Mouse (Mus musculus): ENCODE data around the gene Cxcl10. TPM values are rescaled to one million over a fixed set of nuclear protein-coding genes. Genes with fewer than 3 reads are reported as not detected.

Cxcl10 gene
- total RNA-seq, 2 experiments from 2014 or later, result not detected

- no peak for DNase-seq (ENCODE audit: low spot score in 2 of 2)
Observed at GRCm38 (mm10) chr5:92321631-92322400, 26.9 kb downstream of the Cxcl10 start.

GRCm38 (mm10) chr5:92318596-92318995, 30.1 kb downstream of the Cxcl10 start:
- no peak for DNase-seq (ENCODE audit: low spot score in 2 of 2)

GRCm38 (mm10) chr5:92318119-92318518, 30.6 kb downstream of the Cxcl10 start:
- DNase-seq (ENCODE audit: low spot score in 2 of 2), result no peak

- DNase-seq (ENCODE audit: low spot score in 2 of 2), result no peak
Observed at GRCm38 (mm10) chr5:92313776-92314175, 34.9 kb downstream of the Cxcl10 start.

- peak; percentile 92 to 93 for DNase-seq (ENCODE audit: low spot score in 2 of 2)
Observed at GRCm38 (mm10) chr5:92312046-92312715, 36.5 kb downstream of the Cxcl10 start.

- peak; percentile 95 for DNase-seq (ENCODE audit: low spot score in 2 of 2)
Observed at GRCm38 (mm10) chr5:92309681-92310511, 38.8 kb downstream of the Cxcl10 start, which contains the start of gene Sdad1. TSS of gene Sdad1 (minus strand) at chr5:92310479.

- DNase-seq (ENCODE audit: low spot score in 2 of 2), result no peak
Observed at GRCm38 (mm10) chr5:92304291-92304690, 44.4 kb downstream of the Cxcl10 start.

- DNase-seq (ENCODE audit: low spot score in 2 of 2), result no peak
Observed at GRCm38 (mm10) chr5:92302149-92302840, 46.4 kb downstream of the Cxcl10 start.

Other genes starting within 250 kb of the Cxcl10 start
- 10 to 100 TPM; 67.4 to 68.2 TPM for gene Uso1, start 211.0 kb downstream of the Cxcl10 start, total RNA-seq (2021)
- gene U90926, start 133.5 kb downstream of the Cxcl10 start, total RNA-seq (2021), result not detected
- under 1 TPM in 1 of 2 experiments, not detected in 1; 0.40 TPM for gene Ppef2, start 92.6 kb downstream of the Cxcl10 start, total RNA-seq (2021)
- gene Naaa, start 70.7 kb downstream of the Cxcl10 start, total RNA-seq (2021), result 10 to 100 TPM; 28.8 to 32.0 TPM
- gene Sdad1, start 38.4 kb downstream of the Cxcl10 start, total RNA-seq (2021), result 10 to 100 TPM; 23.7 to 25.9 TPM
- not detected for gene Cxcl9, start 20.8 kb downstream of the Cxcl10 start, total RNA-seq (2021)
- 1 to 10 TPM; 6.7 to 9.5 TPM for gene Art3, start 17.1 kb downstream of the Cxcl10 start, total RNA-seq (2021)
- 10 to 100 TPM; 33.9 to 41.7 TPM for gene Nup54, start 86.3 kb upstream of the Cxcl10 start, total RNA-seq (2021)
- 10 to 100 TPM; 96.3 to 98.5 TPM for gene Scarb2, start 157.9 kb upstream of the Cxcl10 start, total RNA-seq (2021)
- under 1 TPM; 0.30 to 0.80 TPM for gene Fam47e, start 206.2 kb upstream of the Cxcl10 start, total RNA-seq (2021)